Mouse (Mus musculus) telencephalon, adult 2 months (tissue): Measurements from ENCODE around the gene Csnk2b.
A peak's percentile ranks its signal among the peaks of the same experiment; 100 is the strongest.

Source experiments
- DNase-seq: peaks from one replicate; pipeline ENCODE4 v3.0.0-alpha.2; 2011; ENCODE audit warnings: low read depth, low spot score

Gene Csnk2b

DNA sequence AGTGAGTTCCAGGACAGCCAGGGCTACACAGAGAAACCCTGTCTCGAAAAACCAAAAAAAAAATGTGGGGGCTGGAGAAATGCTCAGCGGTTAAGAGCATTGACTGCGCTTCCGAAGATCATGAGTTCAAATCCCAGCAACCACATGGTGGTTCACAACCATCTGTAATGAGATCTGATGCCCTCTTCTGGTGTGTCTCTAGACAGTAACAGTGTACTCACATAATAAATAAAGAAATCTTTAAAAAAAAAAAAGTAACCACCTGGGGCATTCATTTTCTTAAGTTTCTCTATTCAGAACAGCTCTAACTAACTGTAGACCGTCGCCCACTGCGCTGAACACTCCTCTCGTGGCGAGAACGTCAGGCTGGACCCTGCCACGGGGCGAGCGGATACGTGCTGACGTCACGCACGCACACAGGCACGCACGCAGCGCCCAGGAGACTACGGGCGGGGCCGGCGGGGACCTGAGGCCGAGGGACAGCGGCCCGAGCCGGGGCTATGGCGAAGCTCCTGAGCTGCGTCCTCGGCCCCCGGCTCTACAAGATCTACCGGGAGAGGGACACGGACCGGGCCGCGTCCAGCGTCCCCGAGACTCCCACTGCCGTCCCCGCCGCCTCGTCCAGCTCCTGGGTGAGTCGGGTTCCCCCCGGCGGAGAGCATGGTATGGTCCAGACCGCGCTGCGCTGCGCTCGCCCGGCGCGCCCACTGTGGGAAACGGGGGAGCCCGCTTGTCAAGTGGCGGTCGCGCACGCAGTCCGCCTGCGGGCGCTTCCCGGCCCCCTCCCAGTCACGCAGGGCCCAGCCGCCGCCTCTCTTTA, 32.8 kb downstream of the Csnk2b start, which contains the start of gene Abhd16a:
Gene Abhd16a, plus strand, starts transcription at position 439 of the 820 bp plus-strand sequence.
- peak; percentile 85 for DNase-seq

DNA sequence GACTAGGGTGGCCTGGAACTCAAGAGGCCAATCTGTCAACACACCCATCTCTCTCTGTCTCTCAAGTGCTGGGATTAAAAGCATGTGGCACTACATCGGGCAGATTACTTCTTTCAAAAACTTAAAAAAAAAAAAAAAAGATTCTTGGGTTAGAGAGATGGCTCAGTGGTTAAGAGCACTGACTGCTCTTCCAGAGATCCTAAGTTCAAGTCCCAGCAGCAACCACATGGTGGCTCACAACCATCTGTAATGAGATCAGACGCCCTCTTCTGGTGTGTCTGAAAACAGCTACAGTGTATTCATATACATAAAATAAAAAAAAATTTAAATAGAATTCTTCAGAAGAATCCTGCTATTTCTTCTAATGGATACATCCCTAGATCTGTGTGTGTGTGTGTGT, 33.7 kb downstream of the Csnk2b start:
- no peak for DNase-seq

DNA sequence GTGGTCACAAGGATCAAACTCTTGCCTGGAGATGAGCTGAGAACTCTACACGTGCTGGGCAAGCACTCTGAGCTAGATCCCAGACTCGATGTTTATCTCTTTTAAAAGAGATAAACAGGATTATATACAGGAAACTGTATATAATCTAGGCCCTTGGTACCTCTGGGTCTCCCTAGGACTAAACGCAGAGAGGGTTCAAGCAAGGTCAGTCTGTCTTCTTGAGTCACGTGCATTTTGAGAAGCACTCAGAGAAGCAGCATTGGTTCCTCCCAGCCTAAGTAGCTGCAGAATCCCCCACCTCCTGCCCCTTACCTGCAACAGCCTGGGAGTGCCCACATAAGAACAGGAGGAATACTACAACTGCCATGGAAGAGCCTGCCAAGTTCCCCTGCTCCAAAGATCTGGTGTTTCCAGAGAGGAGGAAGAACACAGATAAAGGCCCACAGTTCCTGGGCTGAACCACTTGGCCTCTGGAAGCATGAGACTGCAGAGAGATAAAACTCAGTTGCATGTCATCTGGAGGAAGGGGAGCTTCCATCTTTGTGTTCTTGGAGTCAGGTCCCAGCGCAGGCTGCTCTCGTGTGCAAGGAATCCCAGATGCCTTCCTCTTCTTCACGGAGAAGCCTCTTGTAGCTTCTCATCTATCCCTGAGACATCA, 36.5 kb downstream of the Csnk2b start, which contains the start of gene Ly6g6f:
Gene Ly6g6f, minus strand, starts transcription at position 403 of the 658 bp plus-strand sequence.
- DNase-seq, result no peak

DNA sequence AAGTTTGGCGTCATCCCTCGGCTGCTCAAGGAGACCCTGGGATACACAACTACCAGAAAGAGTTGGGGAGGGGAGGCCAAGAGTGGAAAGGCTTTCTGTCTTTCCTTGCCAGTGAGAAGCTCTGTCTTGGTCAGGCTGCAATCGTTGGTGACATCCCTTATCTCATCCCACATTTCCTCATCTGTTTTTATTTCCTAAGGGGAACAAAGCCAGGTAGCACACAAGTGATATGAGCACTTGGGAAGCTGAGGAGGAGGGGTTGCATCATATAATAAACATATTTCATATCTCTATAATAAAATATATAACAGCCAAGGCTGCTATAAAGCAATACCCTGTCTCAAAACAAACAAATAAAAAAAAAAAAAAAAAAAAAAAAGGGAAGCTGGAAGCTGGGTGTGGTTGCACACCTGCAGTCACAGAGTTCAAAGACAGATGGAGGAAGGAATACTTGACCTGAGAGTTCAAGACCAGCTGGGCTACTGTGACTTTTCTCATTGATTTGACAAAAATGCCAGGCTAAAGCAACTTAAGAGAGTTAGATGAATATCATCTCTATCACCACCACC, 37.8 kb downstream of the Csnk2b start:
- DNase-seq, result no peak

DNA sequence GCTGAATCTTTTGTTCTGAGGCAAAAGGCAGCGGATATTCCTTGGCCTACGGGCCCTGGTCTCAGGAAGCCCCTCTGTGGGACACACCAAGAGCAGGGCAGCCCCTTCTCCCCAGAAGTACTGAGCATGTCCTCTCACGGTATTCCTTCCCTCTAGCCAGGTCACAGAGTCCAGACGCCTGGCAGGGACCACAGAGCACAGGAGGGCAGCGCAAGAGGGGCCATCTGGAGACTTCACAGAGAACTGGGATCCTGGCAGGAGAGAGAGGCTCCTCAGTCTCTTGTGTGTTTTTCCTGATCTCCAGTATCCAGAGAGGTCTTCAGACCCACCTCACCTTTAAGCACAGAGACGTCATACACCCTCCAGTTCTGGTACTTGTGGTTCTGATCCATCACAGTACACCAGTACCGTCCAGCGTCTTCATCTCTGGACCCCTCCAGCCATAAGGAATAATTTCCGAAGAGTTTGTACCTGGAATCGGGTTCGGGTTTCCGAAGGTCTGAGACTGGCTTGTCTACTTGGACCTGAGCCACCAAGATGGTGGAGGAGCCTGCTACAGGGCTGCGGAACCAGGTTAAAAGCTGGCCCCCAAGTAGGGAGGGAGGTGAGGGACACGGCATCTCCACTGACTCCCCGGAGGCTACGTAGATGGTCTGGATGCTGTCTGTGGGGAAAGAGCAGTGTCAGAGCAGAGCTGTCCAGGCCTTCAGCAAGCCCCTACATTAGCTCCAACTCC, 38.8 kb downstream of the Csnk2b start:
- no peak for DNase-seq

DNA sequence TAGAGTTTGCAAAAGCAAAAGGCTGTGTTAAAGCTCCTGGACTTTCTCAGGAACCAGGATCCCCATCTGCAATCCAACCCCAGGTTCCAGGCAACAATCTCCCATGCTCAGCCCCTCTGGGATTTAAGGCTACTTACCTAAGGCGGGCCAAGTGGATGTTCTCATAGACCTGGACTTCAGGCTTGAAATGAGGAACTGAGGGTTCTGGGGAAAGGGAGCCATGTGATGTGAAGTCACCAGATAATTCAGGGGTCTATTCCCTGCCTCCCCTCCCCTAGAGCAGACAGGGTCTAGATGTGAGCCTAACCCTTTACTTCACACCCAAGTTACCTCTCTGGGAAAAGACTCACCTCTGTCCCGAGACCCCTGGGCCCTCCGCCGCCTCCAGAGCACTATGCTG, 41.1 kb downstream of the Csnk2b start:
- DNase-seq, result no peak

DNA sequence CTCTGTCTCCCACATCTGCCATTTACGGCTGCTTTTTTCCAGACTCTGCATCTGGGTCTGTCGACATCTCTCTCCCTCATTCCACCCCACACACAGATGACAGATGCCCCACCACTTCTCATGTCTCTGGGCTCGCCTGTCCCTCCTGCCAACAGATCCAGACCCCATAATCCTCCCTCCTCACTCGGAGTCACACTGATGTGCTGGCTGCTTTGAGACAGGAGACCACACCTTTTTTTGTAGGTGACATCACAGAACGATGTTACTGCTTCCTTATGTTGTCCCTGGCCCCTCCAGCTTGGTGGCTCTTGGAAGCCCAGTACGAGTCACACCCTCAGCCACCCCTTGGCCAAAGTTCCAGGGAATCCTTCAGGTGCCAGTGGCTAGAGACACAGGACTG, 41.6 kb downstream of the Csnk2b start:
- DNase-seq, result no peak

DNA sequence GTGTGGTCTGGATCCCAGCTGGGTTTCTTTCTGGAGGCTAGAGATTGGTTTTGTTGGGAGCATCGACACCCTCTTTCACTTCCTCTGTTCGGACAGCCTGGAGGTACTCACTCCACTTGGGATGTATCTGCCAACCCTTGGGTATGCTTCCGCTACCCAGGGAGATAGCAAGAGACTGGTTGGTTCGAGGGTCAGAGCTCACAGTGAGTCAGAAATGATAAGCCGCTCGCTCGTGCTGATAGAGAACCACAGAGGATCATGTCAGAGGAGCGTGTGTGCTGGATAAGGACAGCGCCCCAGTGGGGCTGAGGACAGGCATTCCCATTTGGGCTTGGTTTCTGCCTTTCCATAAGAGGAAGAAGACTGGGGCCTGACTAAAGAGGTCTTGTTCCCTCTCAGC, 42.1 kb downstream of the Csnk2b start:
- no peak for DNase-seq

DNA sequence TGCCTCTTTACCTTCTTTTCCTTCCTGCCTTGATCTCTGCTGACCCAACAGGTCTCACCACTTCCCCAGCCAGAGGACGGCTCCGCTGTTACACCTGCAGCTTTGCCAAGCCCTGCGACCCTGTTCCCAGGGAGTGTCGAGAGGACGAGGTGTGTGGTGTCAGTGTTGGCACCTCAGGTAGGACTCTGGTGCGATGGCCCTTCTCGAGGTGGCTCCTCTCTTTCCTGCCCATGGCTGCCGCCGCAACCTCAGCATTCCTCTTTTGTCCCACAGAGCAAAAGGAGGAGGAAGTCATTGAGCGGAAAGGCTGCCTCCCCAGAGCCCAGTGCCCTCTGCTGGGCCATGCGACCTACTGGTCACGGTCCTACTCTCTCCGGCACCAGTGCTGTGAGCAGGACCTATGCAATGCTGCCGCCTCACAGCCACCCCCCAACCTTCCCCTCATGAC, 44.0 kb downstream of the Csnk2b start, which contains the start of gene Ly6g6d:
Gene Ly6g6d, minus strand, starts transcription at position 280 of the 448 bp plus-strand sequence.
- DNase-seq, result no peak

DNA sequence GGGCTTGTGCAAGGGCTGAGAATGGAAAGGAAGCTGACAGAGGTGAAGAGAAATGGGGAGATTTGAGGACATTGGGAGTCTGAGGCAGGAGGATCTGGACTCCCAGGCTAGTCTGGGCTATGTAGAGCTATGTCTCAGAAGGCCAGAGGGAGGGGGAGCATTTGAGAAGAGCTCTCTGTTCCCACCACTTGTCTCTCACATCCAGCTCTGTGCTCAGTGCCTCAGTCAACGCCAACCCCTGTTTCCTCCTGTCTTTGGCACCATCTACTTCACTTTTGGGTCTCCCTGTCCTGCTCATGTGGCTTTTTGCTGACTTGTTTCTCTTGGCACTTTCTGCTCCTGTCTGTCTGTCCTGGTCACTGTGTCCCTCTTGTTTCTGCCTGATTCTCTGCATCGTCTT, 44.6 kb downstream of the Csnk2b start:
- DNase-seq, result no peak

DNA sequence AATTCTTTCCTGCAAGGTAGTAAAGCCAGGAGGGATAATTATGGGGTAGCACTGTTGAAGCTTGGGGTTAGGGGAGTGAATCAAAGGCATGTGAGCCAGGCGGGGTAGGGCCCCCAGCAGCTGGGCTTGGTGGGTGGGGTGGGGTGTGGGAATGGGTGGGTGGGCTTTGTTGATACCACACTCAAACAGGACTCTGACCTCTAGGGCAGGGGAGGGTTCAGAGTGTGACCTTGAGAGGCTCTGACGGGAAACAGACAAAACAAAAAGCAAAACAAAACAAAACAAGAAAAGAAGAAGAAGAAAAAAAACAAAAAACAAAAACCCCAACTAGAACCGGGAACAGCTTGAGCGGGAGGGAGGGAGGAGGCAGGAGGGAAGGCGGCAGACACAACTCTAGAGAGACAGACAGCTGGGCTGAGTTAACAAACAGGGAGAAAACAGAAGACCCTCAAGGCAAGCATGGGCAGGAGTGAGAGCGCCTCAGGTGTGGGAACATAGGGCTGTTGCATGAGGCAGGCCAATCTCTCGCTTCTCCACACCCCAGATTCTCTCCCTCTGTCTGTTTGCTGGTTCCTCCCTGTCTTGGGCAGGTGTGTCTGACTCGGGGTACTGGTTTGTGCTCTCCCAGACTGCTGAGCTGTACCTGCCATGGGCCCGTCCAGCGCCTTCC, 45.2 kb downstream of the Csnk2b start, which contains the start of gene Ly6g6e:
Gene Ly6g6e, plus strand, starts transcription at position 396 of the 670 bp plus-strand sequence.
- no peak for DNase-seq

DNA sequence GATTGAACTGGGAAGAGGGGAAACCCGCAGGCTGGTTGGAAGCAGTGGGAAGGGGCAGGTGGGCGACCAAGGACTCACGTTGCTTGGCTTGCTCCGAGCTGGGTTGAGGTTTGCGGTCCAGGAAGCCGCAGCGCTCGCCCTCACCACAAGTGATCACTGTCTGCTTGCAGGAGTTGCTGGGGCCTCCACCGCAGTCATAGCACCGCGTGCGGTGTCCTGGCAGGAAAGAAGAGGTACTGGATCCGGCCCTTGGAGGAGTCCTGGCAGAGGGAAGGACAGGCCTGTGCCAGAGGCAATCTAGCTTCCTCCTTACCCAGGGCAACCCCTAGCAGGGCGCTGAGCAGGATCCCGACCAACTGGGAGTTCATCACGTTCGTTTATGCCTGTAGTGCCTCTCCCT, 47.8 kb downstream of the Csnk2b start:
- DNase-seq, result no peak

DNA sequence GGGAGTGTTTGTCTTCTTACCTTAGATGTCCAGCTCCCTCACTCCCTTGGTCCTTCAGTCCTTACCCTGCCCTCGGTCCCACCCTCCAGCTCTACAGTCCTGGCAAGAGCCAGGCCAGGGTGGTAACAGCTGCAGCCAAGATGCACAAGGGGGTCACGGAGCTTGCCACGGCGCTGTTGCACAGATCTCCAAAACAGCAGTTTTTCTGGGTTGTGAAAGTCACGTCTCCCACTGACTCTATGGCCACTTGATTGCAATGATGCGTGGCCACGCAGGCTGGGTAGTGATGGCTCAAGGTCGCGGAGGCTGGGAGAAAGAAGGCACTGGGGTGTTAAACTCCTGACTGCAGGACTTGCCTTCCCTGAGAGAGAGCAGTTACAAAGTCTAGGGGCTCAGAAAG, 50.4 kb downstream of the Csnk2b start:
- DNase-seq, result no peak

DNA sequence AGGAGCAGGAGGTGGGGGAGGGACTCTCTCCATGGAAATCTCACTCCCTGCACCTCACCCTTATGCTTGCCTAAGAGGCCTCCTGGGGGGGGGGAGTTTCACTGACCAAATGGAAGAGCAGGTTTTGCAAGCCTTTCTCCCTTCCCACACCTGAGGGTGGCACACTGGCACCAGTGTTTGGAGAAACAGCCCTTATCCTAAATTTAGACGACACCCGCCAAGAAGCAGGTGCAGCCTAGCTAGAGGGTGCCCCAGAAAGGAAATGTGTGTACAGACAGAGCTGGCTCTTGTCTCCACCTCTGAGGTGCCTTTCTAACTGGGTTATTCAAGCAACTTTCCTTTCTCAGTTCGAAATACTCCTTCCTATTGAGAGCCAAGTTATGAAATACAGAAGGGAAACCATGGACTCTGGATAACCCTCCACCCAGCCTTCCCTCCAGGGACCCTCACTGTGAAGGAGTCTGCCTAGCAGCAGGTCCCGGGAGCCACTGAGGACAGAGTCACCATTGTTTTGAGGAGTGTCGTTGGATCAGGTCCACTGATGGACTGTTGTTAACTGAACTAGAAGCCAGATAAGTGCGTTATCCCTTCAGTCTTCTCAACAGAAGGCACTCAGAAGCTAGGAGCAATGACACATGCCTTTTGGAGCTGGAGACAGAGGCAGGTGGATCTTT, 51.2 kb downstream of the Csnk2b start:
- no peak for DNase-seq

DNA sequence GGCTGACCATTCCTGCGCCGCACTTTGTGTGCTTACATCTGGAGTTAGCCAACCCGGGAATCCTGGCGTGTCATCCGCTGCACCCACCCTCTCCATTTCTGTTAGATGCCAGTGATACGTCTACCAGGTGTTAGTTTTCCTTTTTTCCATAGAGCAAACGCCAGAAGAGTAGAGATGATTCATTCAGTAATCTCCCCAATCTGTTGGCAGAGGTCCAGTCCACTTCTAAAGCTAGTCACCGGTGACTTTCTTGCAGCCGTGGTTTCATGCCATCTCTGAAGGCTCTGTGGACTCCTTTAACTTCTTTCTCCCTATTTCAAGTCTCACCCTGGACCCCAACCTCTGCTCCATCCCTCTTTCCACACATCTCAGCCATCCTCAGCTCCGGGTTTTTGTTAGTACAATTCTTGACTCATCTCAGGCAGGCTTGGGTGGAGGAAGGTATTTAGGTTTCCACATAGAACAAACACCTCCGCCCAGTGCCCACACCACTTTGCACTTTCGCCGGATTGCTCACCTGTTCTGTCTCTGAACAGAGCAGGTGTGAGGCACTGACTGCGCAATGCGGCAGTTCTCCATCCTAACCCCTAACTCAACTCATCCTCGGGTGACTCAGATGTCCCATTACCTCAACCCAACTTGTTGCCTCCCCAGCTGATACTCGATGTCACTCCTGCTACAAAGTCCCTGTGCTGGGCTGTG, 53.5 kb downstream of the Csnk2b start:
- DNase-seq, result no peak
